Mouse (Mus musculus): ENCODE results near the gene Foxa1. TPM values are rescaled to one million over a fixed set of nuclear protein-coding genes. Genes with fewer than 3 reads are reported as not detected.

The Foxa1 gene
- polyA plus RNA-seq, 1 experiment from 2014 or later = 2.1 TPM

- no peaks in the 10 kb centered on the region for H3K36me3 ChIP-seq (ENCODE audit: control insufficient read depth, insufficient read depth, low read length)
- no peak overlapping the region for H3K4me3 ChIP-seq (ENCODE audit: low read depth, low read length)
- ATAC-seq (ENCODE audit: low FRiP score) = no peak
- 87% methylated on average over 4 of the region's 4 CpGs for WGBS
- no peaks in the 10 kb centered on the region for H3K9me3 ChIP-seq (ENCODE audit: control insufficient read depth, low read length)
- no peak overlapping the region for H3K4me2 ChIP-seq (replicated peaks; ENCODE audit: low read depth, low read length)
- H3K27ac ChIP-seq (ENCODE audit: low read depth, low read length) = no peak overlapping the region
- H3K9ac ChIP-seq (ENCODE audit: low read depth, low read length) = no peak overlapping the region
- DNase-seq (ENCODE audit: low spot score) = no peak
- H3K4me1 ChIP-seq (replicated peaks; ENCODE audit: control insufficient read depth, insufficient read depth, low read length) = no peaks in the 10 kb centered on the region
- H3K27me3 ChIP-seq (ENCODE audit: control insufficient read depth, insufficient read depth, low read length) = no peaks in the 10 kb centered on the region
Measured at GRCm38 (mm10) chr12:57511127-57511526, 35.6 kb downstream of the Foxa1 start.

DNA sequence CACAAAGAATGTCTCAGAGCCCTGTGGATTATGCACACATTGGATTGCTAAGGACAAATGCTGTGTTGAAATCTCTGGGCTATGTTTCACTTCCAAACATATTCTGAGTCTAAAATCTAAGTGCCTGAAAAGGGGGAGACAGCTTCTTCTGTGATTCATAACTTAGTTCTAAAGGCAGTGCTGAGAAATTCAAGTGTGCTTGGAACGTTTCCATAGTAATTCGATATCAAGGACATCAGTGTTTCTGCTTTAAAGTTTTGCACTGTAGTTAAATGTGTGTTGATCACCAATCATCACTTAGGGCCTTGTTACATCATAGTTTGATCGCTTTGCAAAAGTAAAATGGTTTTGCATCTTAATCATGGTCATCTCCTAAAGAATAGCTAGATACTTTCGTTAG is 37.0 kb downstream of the Foxa1 start:
- Histone ChIP-seq H3K36me3 (ENCODE audit: control insufficient read depth, insufficient read depth, low read length) (no peaks in the 10 kb centered on the region), H3K9me3 (ENCODE audit: control insufficient read depth, low read length) (no peaks in the 10 kb centered on the region), H3K27ac (ENCODE audit: low read depth, low read length) (no peak overlapping the region), H3K4me1 (replicated peaks; ENCODE audit: control insufficient read depth, insufficient read depth, low read length) (no peaks in the 10 kb centered on the region), H3K27me3 (ENCODE audit: control insufficient read depth, insufficient read depth, low read length) (no peaks in the 10 kb centered on the region), H3K9ac (ENCODE audit: low read depth, low read length) (no peak overlapping the region), H3K4me3 (ENCODE audit: low read depth, low read length) (no peak overlapping the region), H3K4me2 (replicated peaks; ENCODE audit: low read depth, low read length) (no peak overlapping the region)
- WGBS = 85% methylated on average over 4 of the region's 4 CpGs
- DNase-seq (ENCODE audit: low spot score) (no peak), ATAC-seq (ENCODE audit: low FRiP score) (no peak)

DNA sequence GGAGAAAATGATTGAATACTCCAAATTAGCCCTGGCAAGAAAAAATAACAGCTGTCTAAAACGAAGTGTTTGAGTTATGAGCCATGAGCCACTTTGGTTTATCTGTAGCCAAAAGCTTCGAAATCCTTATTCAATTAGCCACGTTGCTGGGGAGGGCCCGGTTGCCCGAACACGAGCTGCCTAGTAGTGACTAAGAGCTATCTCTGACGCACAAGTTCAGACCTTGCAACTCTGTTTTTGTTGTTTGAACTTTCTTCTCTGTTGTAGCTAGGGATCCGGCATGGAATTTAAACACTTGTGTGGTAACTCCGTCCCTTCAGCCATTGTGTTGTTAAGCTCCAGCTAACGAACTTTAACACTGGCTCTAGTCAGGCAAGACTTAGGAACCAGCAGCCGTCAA is 37.8 kb downstream of the Foxa1 start:
- no peak for ATAC-seq (ENCODE audit: low FRiP score)
- Histone ChIP-seq H3K9ac (ENCODE audit: low read depth, low read length) (no peak overlapping the region), H3K4me2 (replicated peaks; ENCODE audit: low read depth, low read length) (no peak overlapping the region), H3K27me3 (ENCODE audit: control insufficient read depth, insufficient read depth, low read length) (no peaks in the 10 kb centered on the region), H3K27ac (ENCODE audit: low read depth, low read length) (no peak overlapping the region), H3K4me1 (replicated peaks; ENCODE audit: control insufficient read depth, insufficient read depth, low read length) (no peaks in the 10 kb centered on the region), H3K36me3 (ENCODE audit: control insufficient read depth, insufficient read depth, low read length) (no peaks in the 10 kb centered on the region), H3K9me3 (ENCODE audit: control insufficient read depth, low read length) (no peaks in the 10 kb centered on the region), H3K4me3 (ENCODE audit: low read depth, low read length) (no peak overlapping the region)
- no peak for DNase-seq (ENCODE audit: low spot score)
- 56% methylated on average over 11 of the region's 11 CpGs for WGBS

DNA sequence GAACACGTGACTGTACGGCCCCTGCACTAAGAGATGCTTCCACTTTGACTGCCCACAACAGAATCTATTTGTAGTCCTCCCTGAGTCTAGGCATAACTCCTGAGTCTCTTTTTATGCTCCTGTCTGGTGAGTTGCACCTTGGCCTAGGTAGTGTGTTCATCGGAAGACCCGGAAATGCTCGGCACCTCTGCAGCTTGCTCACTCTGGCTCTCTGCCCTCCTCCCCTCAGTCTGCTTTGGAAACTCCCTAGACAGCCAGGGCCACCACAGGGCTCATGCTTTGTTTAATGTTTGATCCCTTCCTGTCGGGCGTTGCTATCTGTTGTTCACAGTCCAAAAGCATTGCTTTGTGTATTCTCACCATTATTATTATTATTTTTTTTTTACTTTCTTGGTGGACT is 41.4 kb downstream of the Foxa1 start:
- H3K4me1 ChIP-seq (replicated peaks; ENCODE audit: control insufficient read depth, insufficient read depth, low read length) = no peaks in the 10 kb centered on the region
- H3K4me3 ChIP-seq (ENCODE audit: low read depth, low read length) = no peak overlapping the region
- no peaks in the 10 kb centered on the region for H3K27me3 ChIP-seq (ENCODE audit: control insufficient read depth, insufficient read depth, low read length)
- H3K9ac ChIP-seq (ENCODE audit: low read depth, low read length) = no peak overlapping the region
- ATAC-seq (ENCODE audit: low FRiP score) (no peak), DNase-seq (ENCODE audit: low spot score) (no peak)
- H3K9me3 ChIP-seq (ENCODE audit: control insufficient read depth, low read length) = no peaks in the 10 kb centered on the region
- no peaks in the 10 kb centered on the region for H3K36me3 ChIP-seq (ENCODE audit: control insufficient read depth, insufficient read depth, low read length)
- no peak overlapping the region for H3K27ac ChIP-seq (ENCODE audit: low read depth, low read length)
- WGBS = 79% methylated on average over 7 of the region's 7 CpGs
- H3K4me2 ChIP-seq (replicated peaks; ENCODE audit: low read depth, low read length) = no peak overlapping the region

GRCm38 (mm10) chr12:57500246-57500645 is 46.5 kb downstream of the Foxa1 start:
- no peak overlapping the region for H3K4me2 ChIP-seq (replicated peaks; ENCODE audit: low read depth, low read length)
- WGBS = 85% methylated on average over 7 of the region's 7 CpGs
- no peaks in the 10 kb centered on the region for H3K4me1 ChIP-seq (replicated peaks; ENCODE audit: control insufficient read depth, insufficient read depth, low read length)
- no peaks in the 10 kb centered on the region for H3K9me3 ChIP-seq (ENCODE audit: control insufficient read depth, low read length)
- H3K9ac ChIP-seq (ENCODE audit: low read depth, low read length) = no peak overlapping the region
- no peaks in the 10 kb centered on the region for H3K27me3 ChIP-seq (ENCODE audit: control insufficient read depth, insufficient read depth, low read length)
- ATAC-seq (ENCODE audit: low FRiP score) (no peak), DNase-seq (ENCODE audit: low spot score) (no peak)
- no peak overlapping the region for H3K27ac ChIP-seq (ENCODE audit: low read depth, low read length)
- H3K36me3 ChIP-seq (ENCODE audit: control insufficient read depth, insufficient read depth, low read length) = no peaks in the 10 kb centered on the region
- no peak overlapping the region for H3K4me3 ChIP-seq (ENCODE audit: low read depth, low read length)

GRCm38 (mm10) chr12:57496347-57497119 is 50.2 kb downstream of the Foxa1 start:
- DNase-seq (ENCODE audit: low spot score) = no peak
- H3K9me3 ChIP-seq (ENCODE audit: control insufficient read depth, low read length) = no peaks in the 10 kb centered on the region
- H3K4me3 ChIP-seq (ENCODE audit: low read depth, low read length) = no peak overlapping the region
- H3K9ac ChIP-seq (ENCODE audit: low read depth, low read length) = no peak overlapping the region
- H3K36me3 ChIP-seq (ENCODE audit: control insufficient read depth, insufficient read depth, low read length) = no peaks in the 10 kb centered on the region
- H3K4me1 ChIP-seq (replicated peaks; ENCODE audit: control insufficient read depth, insufficient read depth, low read length) = no peaks in the 10 kb centered on the region
- ATAC-seq (ENCODE audit: low FRiP score) = no peak
- H3K4me2 ChIP-seq (replicated peaks; ENCODE audit: low read depth, low read length) = no peak overlapping the region
- WGBS = 70% methylated on average over 6 of the region's 6 CpGs
- no peaks in the 10 kb centered on the region for H3K27me3 ChIP-seq (ENCODE audit: control insufficient read depth, insufficient read depth, low read length)
- H3K27ac ChIP-seq (ENCODE audit: low read depth, low read length) = no peak overlapping the region

Other genes with a start within 250 kb of the Foxa1 start
- gene Ttc6, start 17.2 kb upstream of the Foxa1 start, polyA plus RNA-seq (2014; fragmentation: Nextera tagmentation; extraction: Ambion mirVana) = 0.33 and 1.2 TPM in 2 replicates

Measured in hindbrain, embryonic 11.5 days (tissue).